Mouse (Mus musculus) myocyte (in vitro differentiated cells): ENCODE data around the gene Nradd.

Experiments
- E2F4 ChIP-seq: IDR thresholded peaks from one replicate; pipeline ENCODE4 v1.6.1; 2011; ENCODE audit warnings: mild to moderate bottlenecking, control low read depth, moderate library complexity; ENCODE audit not compliant: insufficient read depth
- MAX ChIP-seq: IDR thresholded peaks from one replicate; pipeline ENCODE4 v1.6.1; 2011; ENCODE audit warnings: low read depth, mild to moderate bottlenecking, control low read depth
- MYOG ChIP-seq, 3 experiments: IDR thresholded peaks; one replicate each; pipeline ENCODE4 v1.6.1; 2011; ENCODE audit warnings: control low read depth in 2 of 3, low read depth in 2 of 3, mild to moderate bottlenecking in 2 of 3; ENCODE audit not compliant: insufficient read length in 2 of 3, control insufficient read depth in 1 of 3, insufficient read depth in 1 of 3
- POLR2AphosphoS2 ChIP-seq: IDR thresholded peaks from one replicate; pipeline ENCODE4 v1.6.1; 2011; ENCODE audit warnings: low read depth, control low read depth; ENCODE audit not compliant: insufficient read length

DNA sequence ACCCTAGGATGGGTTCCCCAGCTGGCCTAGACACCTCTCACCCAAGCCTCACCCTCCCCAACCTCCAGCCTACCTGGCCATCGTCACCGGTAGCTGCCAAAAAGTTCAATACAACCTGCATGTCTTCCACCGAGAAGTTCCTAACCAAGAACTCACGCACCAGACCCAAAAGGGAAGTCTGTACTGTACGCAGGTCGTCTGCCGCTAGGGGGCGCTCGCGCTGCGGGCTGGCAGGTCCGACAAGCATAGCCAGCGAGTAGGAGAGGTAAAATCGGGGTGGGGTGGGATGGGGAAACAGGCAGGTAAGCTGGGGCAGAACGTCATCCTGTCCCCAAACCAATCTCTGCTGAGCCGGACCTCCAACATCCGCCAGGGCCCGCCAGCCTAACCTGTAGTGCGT is 11.0 kb upstream of the Nradd start:
- TF ChIP-seq MAX (no peak), POLR2AphosphoS2 (no peak), MYOG (IDR thresholded peaks at IDR 0.05; ENCODE audit: control insufficient read depth in 1 of 3, insufficient read depth in 1 of 3, insufficient read length in 2 of 3, low read depth in 2 of 3) (no peak), E2F4 (no peak)
